Mouse (Mus musculus) limb, embryonic 14.5 days (tissue): Measurements from ENCODE around the gene Kpna6. TPM values are rescaled to one million over a fixed set of nuclear protein-coding genes. Genes with fewer than 3 reads are reported as not detected.

ENCODE experiments used
- ATAC-seq: fragments of 200-750 bp; cut with Nextera tagmentation; 2 replicates; pipeline ENCODE4 v1.8.0; 2017; ENCODE audit warnings: low read depth, moderate number of reproducible peaks, moderate TSS enrichment; ENCODE audit not compliant: low FRiP score
- DNase-seq: peaks from one replicate; pipeline ENCODE4 v3.0.0-alpha.2; 2015; ENCODE audit warnings: low spot score
- H3K27ac ChIP-seq: fragments of 300-500 bp; sonication (generic); replicated peaks from 2 replicates; pipeline ENCODE4 v1.5.1; 2014; ENCODE audit warnings: low read depth, mild to moderate bottlenecking, low read length, moderate library complexity, mixed read lengths
- H3K27me3 ChIP-seq: fragments of 300-500 bp; sonication (generic); 2 replicates; pipeline ENCODE4 v1.6.1; 2014; ENCODE audit warnings: low read length, mixed read lengths; ENCODE audit not compliant: control insufficient read depth, insufficient read depth
- H3K36me3 ChIP-seq: fragments of 300-500 bp; sonication (generic); 2 replicates; pipeline ENCODE4 v1.6.1; 2014; ENCODE audit warnings: mild to moderate bottlenecking, low read length, moderate library complexity, mixed read lengths; ENCODE audit not compliant: control insufficient read depth, insufficient read depth
- H3K4me1 ChIP-seq: fragments of 300-500 bp; sonication (generic); 2 replicates; pipeline ENCODE4 v1.6.1; 2014; ENCODE audit warnings: antibody characterized with exemption, low read length, mixed read lengths; ENCODE audit not compliant: control insufficient read depth, insufficient read depth
- H3K4me2 ChIP-seq: fragments of 300-500 bp; sonication (generic); replicated peaks from 2 replicates; pipeline ENCODE4 v1.6.1; 2014; ENCODE audit warnings: low read depth, mild to moderate bottlenecking, low read length, moderate library complexity; ENCODE audit not compliant: severe bottlenecking
- H3K4me3 ChIP-seq: fragments of 300-500 bp; sonication (generic); replicated peaks from 2 replicates; pipeline ENCODE4 v1.5.1; 2014; ENCODE audit warnings: low read length
- H3K9ac ChIP-seq: fragments of 300-500 bp; sonication (generic); 2 replicates; pipeline ENCODE4 v1.6.1; 2014; ENCODE audit warnings: mild to moderate bottlenecking, low read depth, low read length, moderate library complexity; ENCODE audit not compliant: severe bottlenecking
- H3K9me3 ChIP-seq: fragments of 300-500 bp; sonication (generic); 2 replicates; pipeline ENCODE4 v1.6.1; 2016; ENCODE audit warnings: low read length; ENCODE audit not compliant: control insufficient read depth
- POLR2A ChIP-seq: fragments of 200-500 bp; IDR thresholded peaks from 2 replicates; pipeline ENCODE4 v1.8.0; 2012; ENCODE audit warnings: inconsistent platforms, mild to moderate bottlenecking, moderate library complexity, borderline replicate concordance; ENCODE audit not compliant: insufficient read depth, insufficient read length; ENCODE audit errors: extremely low read depth
- WGBS: fragments of 180-500 bp; shearing (Covaris S2); extraction: QIAGEN DNeasy Blood & Tissue Kit; methylation state at CpG from one replicate; pipeline ENCODE4 v1.1.7; 2014; 5-methylcytosine and 5-hydroxymethylcytosine counted together
- polyA plus RNA-seq, 2 experiments: library from polyadenylated mRNA; depleted of rRNA in 1 of 2; stranded (reverse) in 1 of 2; unstranded in 1 of 2; fragments of >200 nt; fragmentation: Nextera tagmentation in 1 of 2; extraction: Ambion mirVana in 1 of 2; gene quantifications; 2 replicates each; pipeline versions ENCODE4 v1.2.1 to v1.2.3; 2012 to 2014

Gene Kpna6
- polyA plus RNA-seq, 2 experiments = 14.6 to 35.2 TPM

- Histone ChIP-seq H3K9me3 (no peaks in the 10 kb centered on the region), H3K4me1 (peaks cover 13% of the 10 kb centered on the region), H3K9ac (peak overlapping the region; percentile 81), H3K4me3 (peak overlapping the region; percentile 59), H3K27ac (peak overlapping the region; percentile 94), H3K27me3 (no peaks in the 10 kb centered on the region), H3K36me3 (peaks cover 28% of the 10 kb centered on the region), H3K4me2 (peak overlapping the region; percentile 71)
- ATAC-seq = no peak
- WGBS = 27% methylated on average over 6 of the region's 6 CpGs
- no peak for DNase-seq
- no peak for TF ChIP-seq POLR2A
Observed at GRCm38 (mm10) chr4:129695815-129696157, 23.2 kb upstream of the Kpna6 start.

GRCm38 (mm10) chr4:129684531-129684930, 12.0 kb upstream of the Kpna6 start:
- Histone ChIP-seq H3K4me1 (no peaks in the 10 kb centered on the region), H3K9ac (no peak overlapping the region), H3K4me3 (no peak overlapping the region), H3K4me2 (no peak overlapping the region), H3K27me3 (no peaks in the 10 kb centered on the region), H3K27ac (no peak overlapping the region), H3K36me3 (peaks cover 84% of the 10 kb centered on the region), H3K9me3 (no peaks in the 10 kb centered on the region)
- no peak for DNase-seq
- ATAC-seq = no peak
- no peak for TF ChIP-seq POLR2A
- 92% methylated on average over 6 of the region's 6 CpGs for WGBS

GRCm38 (mm10) chr4:129683901-129684493, 11.4 kb upstream of the Kpna6 start:
- no peak overlapping the region for H3K4me2 ChIP-seq
- DNase-seq = no peak
- no peak overlapping the region for H3K4me3 ChIP-seq
- no peaks in the 10 kb centered on the region for H3K27me3 ChIP-seq
- peaks cover 84% of the 10 kb centered on the region for H3K36me3 ChIP-seq
- no peaks in the 10 kb centered on the region for H3K4me1 ChIP-seq
- H3K27ac ChIP-seq = no peak overlapping the region
- 89% methylated on average over 11 of the region's 11 CpGs for WGBS
- TF ChIP-seq POLR2A = no peak
- no peak overlapping the region for H3K9ac ChIP-seq
- ATAC-seq = no peak
- H3K9me3 ChIP-seq = no peaks in the 10 kb centered on the region

- no peak for ATAC-seq
- no peak for DNase-seq
- H3K36me3 ChIP-seq = peaks cover 86% of the 10 kb centered on the region
- no peak overlapping the region for H3K27ac ChIP-seq
- H3K4me3 ChIP-seq = no peak overlapping the region
- H3K4me1 ChIP-seq = no peaks in the 10 kb centered on the region
- no peaks in the 10 kb centered on the region for H3K9me3 ChIP-seq
- no peaks in the 10 kb centered on the region for H3K27me3 ChIP-seq
- TF ChIP-seq POLR2A = no peak
- no peak overlapping the region for H3K4me2 ChIP-seq
- 95% methylated on average over 11 of the region's 11 CpGs for WGBS
- no peak overlapping the region for H3K9ac ChIP-seq
Observed at GRCm38 (mm10) chr4:129681837-129682236, 9.3 kb upstream of the Kpna6 start.

GRCm38 (mm10) chr4:129672878-129673449, 397 bp upstream of the Kpna6 start:
- Histone ChIP-seq H3K4me1 (peaks cover 9% of the 10 kb centered on the region), H3K4me2 (peak overlapping the region; percentile 70), H3K4me3 (peak overlapping the region; percentile 89), H3K36me3 (peaks cover 27% of the 10 kb centered on the region), H3K27ac (peak overlapping the region; percentile 94; the same call in 1 of the 2 replicates), H3K27me3 (no peaks in the 10 kb centered on the region), H3K9ac (peak overlapping the region; percentile 93), H3K9me3 (no peaks in the 10 kb centered on the region)
- WGBS = 8% methylated on average over 10 of the region's 10 CpGs
- DNase-seq (no peak), ATAC-seq (no peak; the same call in 1 of the 2 replicates)
- no peak for TF ChIP-seq POLR2A
